In the genomic region with DNA sequence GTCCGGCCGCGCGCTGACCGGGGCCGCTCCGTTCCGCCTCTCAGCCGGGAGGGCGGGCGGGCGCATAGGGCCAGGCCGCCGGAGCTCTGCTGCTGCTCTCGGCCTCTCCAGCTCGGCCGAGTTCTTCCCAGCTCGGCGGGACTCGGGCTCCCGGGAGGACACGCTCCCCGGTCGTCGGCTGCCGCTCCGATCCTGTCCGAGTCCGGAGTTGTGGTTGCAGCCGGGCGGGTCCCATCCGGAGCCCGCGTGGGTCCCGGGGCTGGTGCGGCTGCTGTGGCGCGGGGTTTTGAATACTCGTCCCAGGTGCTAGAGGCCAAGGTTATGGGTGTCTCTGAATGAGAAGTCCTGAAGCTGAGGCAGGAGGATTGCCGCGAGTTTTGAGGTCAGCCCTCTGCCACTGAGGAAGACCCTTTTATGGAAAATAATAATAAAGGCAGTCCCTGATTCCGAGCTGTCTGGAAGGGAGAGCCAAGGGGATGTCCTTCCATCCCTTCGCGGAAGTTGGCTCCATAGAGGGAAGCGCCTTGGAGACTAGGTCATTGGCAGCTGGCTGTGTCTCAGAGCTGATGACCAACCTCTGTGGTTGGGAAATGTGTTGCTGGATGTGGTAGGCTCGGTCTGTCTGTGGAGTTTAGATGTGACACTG, we compare ENCODE assay signal across 8 mouse cellular contexts. TPM values are rescaled to one million over a fixed set of nuclear protein-coding genes. Genes with fewer than 3 reads are reported as not detected.
DNase-seq lines count a peak whose midpoint lies in the region; ATAC-seq and TF ChIP-seq lines count a peak whose summit lies in the region.

No protein-coding gene starts in this region.

- intact Hi-C loops in gastrocnemius, adult 2 months (cut with DNase I): loop anchor here (2.0 kb wide), 1 partner anchor 25 kb away; no protein-coding TSS in a partner anchor

- no peak for TF ChIP-seq POLR2A in bone marrow macrophage, adult 2 months (IDR thresholded peaks at IDR 0.05; ENCODE audit: borderline replicate concordance, low read depth, low read length)
- TF ChIP-seq POLR2A in myocyte (IDR thresholded peaks at IDR 0.05; ENCODE audit: insufficient read length, low read depth): no peak

- peak overlapping the region; percentile 85 for H3K9ac ChIP-seq in hindbrain, postnatal 0 days (replicated peaks; ENCODE audit: low read length)
- peak overlapping the region; percentile 92 for H3K9ac ChIP-seq in liver, embryonic 14.5 days (replicated peaks)

- H3K4me1 ChIP-seq in bone marrow macrophage, adult 2 months (ENCODE audit: control insufficient read depth, insufficient read depth, low read length): peaks cover 23% of the 10 kb centered on the region
- H3K4me1 ChIP-seq in hindbrain, postnatal 0 days (ENCODE audit: insufficient read depth, low read length): peaks cover 13% of the 10 kb centered on the region
- peaks cover 38 to 41% of the 10 kb centered on the region in 2 experiments for H3K4me1 ChIP-seq in liver, embryonic 14.5 days (replicated peaks; ENCODE audit: control insufficient read depth in 2 of 2, insufficient read depth in 2 of 2, low read length in 1 of 2)

- H3K27ac ChIP-seq in bone marrow macrophage, adult 2 months (ENCODE audit: insufficient read depth, low read depth, low read length): peak overlapping the region; percentile 70
- peak overlapping the region; percentile 100 for H3K27ac ChIP-seq in gastrocnemius, adult 2 months
- peak overlapping the region; percentile 87 for H3K27ac ChIP-seq in hindbrain, postnatal 0 days
- peak overlapping the region; percentile 98 for H3K27ac ChIP-seq in liver, embryonic 14.5 days

- peak overlapping the region; percentile 64 for H3K4me3 ChIP-seq in bone marrow macrophage, adult 2 months (ENCODE audit: insufficient read depth, low read length)
- peak overlapping the region; percentile 88 for H3K4me3 ChIP-seq in gastrocnemius, adult 2 months
- peak overlapping the region; percentile 92 for H3K4me3 ChIP-seq in hindbrain, postnatal 0 days (ENCODE audit: low read length)
- peak overlapping the region; percentile 86 to 99 for H3K4me3 ChIP-seq in liver, embryonic 14.5 days (ENCODE audit: insufficient read depth in 1 of 2, low read depth in 2 of 2, low read length in 2 of 2)
- H3K4me3 ChIP-seq in myocyte: peak overlapping the region; percentile 63

- peaks cover 48% of the 10 kb centered on the region for H3K79me2 ChIP-seq in myocyte (ENCODE audit: control insufficient read depth, insufficient read depth)

- H3K4me2 ChIP-seq in hindbrain, postnatal 0 days (ENCODE audit: low read depth, low read length): peak overlapping the region; percentile 72
- H3K4me2 ChIP-seq in liver, embryonic 14.5 days (ENCODE audit: low read depth): peak overlapping the region; percentile 90
- peak overlapping the region; percentile 95 for H3K4me2 ChIP-seq in myocyte (ENCODE audit: low read depth)

- H3K27me3 ChIP-seq in hindbrain, postnatal 0 days (ENCODE audit: insufficient read depth, low read length): no peaks in the 10 kb centered on the region
- no peaks in the 10 kb centered on the region for H3K27me3 ChIP-seq in liver, embryonic 14.5 days (ENCODE audit: control insufficient read depth, insufficient read depth, low read length)
- H3K27me3 ChIP-seq in myocyte (ENCODE audit: control insufficient read depth, insufficient read depth, insufficient read length): no peaks in the 10 kb centered on the region

- no peak for TF ChIP-seq CTCF in bone marrow macrophage, adult 2 months (IDR thresholded peaks at IDR 0.05; ENCODE audit: low read depth, low read length)
- no peak for TF ChIP-seq CTCF in gastrocnemius, adult 2 months (IDR thresholded peaks at IDR 0.05)
- no peak for TF ChIP-seq CTCF in hindbrain, postnatal 0 days (IDR thresholded peaks at IDR 0.05; ENCODE audit: low read depth)
- no peak for TF ChIP-seq CTCF in liver, embryonic 14.5 days (IDR thresholded peaks at IDR 0.05; ENCODE audit: low read depth)

- WGBS in hindbrain, postnatal 0 days: under 1% methylated on average over 36 of the region's 46 CpGs
- WGBS in liver, embryonic 14.5 days (ENCODE audit: insufficient replicate concordance): under 1% methylated on average over 39 of the region's 46 CpGs

- H3ac ChIP-seq in myocyte (ENCODE audit: control insufficient read depth, insufficient read length): peak overlapping the region; percentile 56

- ATAC-seq in hindbrain, postnatal 0 days: peak; percentile 5; the same call in 1 of the 2 replicates
- no peak; the same call in 1 of the 2 replicates for ATAC-seq in liver, embryonic 14.5 days (ENCODE audit: insufficient read depth)

- no peak for TF ChIP-seq EP300 in liver, embryonic 14.5 days (IDR thresholded peaks at IDR 0.05; ENCODE audit: low read depth)

- H3K36me3 ChIP-seq in hindbrain, postnatal 0 days (ENCODE audit: insufficient read depth, low read length): no peaks in the 10 kb centered on the region
- H3K36me3 ChIP-seq in liver, embryonic 14.5 days (replicated peaks; ENCODE audit: control insufficient read depth, insufficient read depth, low read depth): no peaks in the 10 kb centered on the region
- no peaks in the 10 kb centered on the region for H3K36me3 ChIP-seq in myocyte (ENCODE audit: control insufficient read depth, insufficient read depth)

- H3K9me3 ChIP-seq in hindbrain, postnatal 0 days (ENCODE audit: low read length): no peaks in the 10 kb centered on the region
- H3K9me3 ChIP-seq in liver, embryonic 14.5 days (ENCODE audit: control insufficient read depth, low read length): no peaks in the 10 kb centered on the region

- peak; percentile 57 to 58 for DNase-seq in right cerebral cortex, postnatal 10 days (ENCODE audit: low spot score in 2 of 2)
- no peak for DNase-seq in right cerebral cortex, postnatal 25 days
- peak; percentile 82 for DNase-seq in gastrocnemius, adult 2 months
- DNase-seq in hindbrain, postnatal 0 days (ENCODE audit: low spot score): peak; percentile 12
- peak in 2 of 3 experiments; percentile 36 to 44 for DNase-seq in liver, embryonic 14.5 days (ENCODE audit: low read depth in 3 of 3, low spot score in 3 of 3)
- DNase-seq in urinary bladder, postnatal 14 days (ENCODE audit: low spot score): peak; percentile 66

TF ChIP-seq in myocyte, 11 proteins besides CTCF, POLR2A, EP300 and RAD21:
- TF ChIP-seq E2F4 (IDR thresholded peaks at IDR 0.05; ENCODE audit: insufficient read depth): no peak
- TF ChIP-seq MAX (IDR thresholded peaks at IDR 0.05; ENCODE audit: low read depth): no peak
- no peak for TF ChIP-seq USF1 (IDR thresholded peaks at IDR 0.05; ENCODE audit: low read depth)
- TF ChIP-seq MYOD1 (IDR thresholded peaks at IDR 0.05; ENCODE audit: control insufficient read depth in 1 of 3, insufficient read length in 2 of 3, low read depth in 2 of 3): peak in 2 of 3 experiments; percentile 6 to 39
- no peak for TF ChIP-seq POLR2AphosphoS2 (IDR thresholded peaks at IDR 0.05; ENCODE audit: insufficient read length, low read depth)
- TF ChIP-seq CEBPB (IDR thresholded peaks at IDR 0.05; ENCODE audit: insufficient read depth, poor library complexity, severe bottlenecking): no peak
- peak; percentile 28 for TF ChIP-seq SRF (IDR thresholded peaks at IDR 0.05; ENCODE audit: control insufficient read depth, insufficient read length, low read depth)
- no peak for TF ChIP-seq TCF12 (IDR thresholded peaks at IDR 0.05; ENCODE audit: insufficient read depth, poor library complexity, severe bottlenecking)
- TF ChIP-seq REST (IDR thresholded peaks at IDR 0.05; ENCODE audit: insufficient read depth, insufficient read length): no peak
- TF ChIP-seq MYOG (IDR thresholded peaks at IDR 0.05; ENCODE audit: control insufficient read depth in 1 of 3, insufficient read depth in 1 of 3, insufficient read length in 2 of 3, low read depth in 2 of 3): peak in 1 of 3 experiments; percentile 27
- no peak for TF ChIP-seq TCF3 (IDR thresholded peaks at IDR 0.05; ENCODE audit: insufficient read length, low read depth)

RNA-seq across cellular contexts. Expression of a gene that starts 0.5 kb away (rescaled TPM):
- polyA plus RNA-seq in bone marrow macrophage, adult 2 months (2012; ENCODE audit: insufficient read depth, insufficient read length, missing spikeins): 22.3 and 25.4 TPM in 2 replicates
- total RNA-seq in gastrocnemius, adult 2 months (2021): 100 to 1,000 TPM in 1 of 2 experiments, 10 to 100 TPM in 1; 90.5 to 140 TPM
- 16.1 and 19.9 TPM in 2 replicates for total RNA-seq in hindbrain, postnatal 0 days (2014; rRNA removed)
- 27.4 and 28.9 TPM in 2 replicates for polyA plus RNA-seq in hindbrain, postnatal 0 days (2015; fragmentation: Nextera tagmentation; extraction: Ambion mirVana)
- 9.9 and 13.7 TPM in 2 replicates for polyA plus RNA-seq in liver, embryonic 14.5 days (2012; rRNA removed)
- 19.7 and 23.9 TPM in 2 replicates for polyA plus RNA-seq in liver, embryonic 14.5 days (2014; fragmentation: Nextera tagmentation; extraction: Ambion mirVana)
- polyA plus RNA-seq in myocyte (2012; fragmentation: generic; extraction: Trizol): 18.8 TPM

RNA-seq across cellular contexts. Expression of a gene that starts 27.4 kb away (rescaled TPM):
- 4.8 and 5.8 TPM in 2 replicates for polyA plus RNA-seq in bone marrow macrophage, adult 2 months (2012; ENCODE audit: insufficient read depth, insufficient read length, missing spikeins)
- 1 to 10 TPM; 2.4 to 2.9 TPM for total RNA-seq in gastrocnemius, adult 2 months (2021)
- 20.8 and 31.7 TPM in 2 replicates for total RNA-seq in hindbrain, postnatal 0 days (2014; rRNA removed)
- 10.9 and 11.2 TPM in 2 replicates for polyA plus RNA-seq in hindbrain, postnatal 0 days (2015; fragmentation: Nextera tagmentation; extraction: Ambion mirVana)
- 3.2 and 3.6 TPM in 2 replicates for polyA plus RNA-seq in liver, embryonic 14.5 days (2012; rRNA removed)
- 3.8 and 6.6 TPM in 2 replicates for polyA plus RNA-seq in liver, embryonic 14.5 days (2014; fragmentation: Nextera tagmentation; extraction: Ambion mirVana)
- polyA plus RNA-seq in myocyte (2012; fragmentation: generic; extraction: Trizol): 4.5 TPM

RNA-seq across cellular contexts. Expression of a gene that starts 44.8 kb away (rescaled TPM):
- 30.3 and 33.4 TPM in 2 replicates for polyA plus RNA-seq in bone marrow macrophage, adult 2 months (2012; ENCODE audit: insufficient read depth, insufficient read length, missing spikeins)
- total RNA-seq in gastrocnemius, adult 2 months (2021): 10 to 100 TPM; 42.9 to 46.7 TPM
- total RNA-seq in hindbrain, postnatal 0 days (2014; rRNA removed): 37.1 and 51.2 TPM in 2 replicates
- polyA plus RNA-seq in hindbrain, postnatal 0 days (2015; fragmentation: Nextera tagmentation; extraction: Ambion mirVana): 26.5 and 30.5 TPM in 2 replicates
- 12.5 and 14.1 TPM in 2 replicates for polyA plus RNA-seq in liver, embryonic 14.5 days (2012; rRNA removed)
- 25.4 and 26.6 TPM in 2 replicates for polyA plus RNA-seq in liver, embryonic 14.5 days (2014; fragmentation: Nextera tagmentation; extraction: Ambion mirVana)
- polyA plus RNA-seq in myocyte (2012; fragmentation: generic; extraction: Trizol): 25.3 TPM
